Mouse (Mus musculus): ENCODE measurements at regions not wholly inside any gene's neighbourhood (a gene's known extent, or its start where the extent isn't known, plus 50 kb on each side); places are given as distances from the start of the nearest gene placed in this dataset.

GRCm38 (mm10) chr14:99796293-99796692 lies 488.2 kb downstream of the Klf12 start:
- DNase-seq (ENCODE audit: low read depth in 1 of 2, low spot score in 2 of 2): no peak

- DNase-seq (ENCODE audit: low read depth in 1 of 2, low spot score in 2 of 2): no peak
Observed at GRCm38 (mm10) chr14:99806052-99806451, 478.4 kb downstream of the Klf12 start.

- no peak for DNase-seq (ENCODE audit: low read depth in 1 of 2, low spot score in 2 of 2)
Observed at GRCm38 (mm10) chr14:99806599-99806998, 477.9 kb downstream of the Klf12 start.

- no peak for DNase-seq (ENCODE audit: low read depth in 1 of 2, low spot score in 2 of 2)
Observed at GRCm38 (mm10) chr14:99812741-99813485, 471.6 kb downstream of the Klf12 start.

Data from monocyte, adult 2 months (primary cell).